Mouse (Mus musculus): ENCODE data around the gene Xrcc4. TPM values are rescaled to one million over a fixed set of nuclear protein-coding genes. Genes with fewer than 3 reads are reported as not detected.

The Xrcc4 gene
- polyA plus RNA-seq, 1 experiment from 2014 or later, result 20.0 TPM

- 47% methylated on average over 3 of the region's 3 CpGs for WGBS (ENCODE audit: insufficient replicate concordance)
- H3K4me1 ChIP-seq (ENCODE audit: control insufficient read depth, insufficient read depth, low read length), result no peaks in the 10 kb centered on the region
- no peak for ATAC-seq (replicated peaks; ENCODE audit: insufficient number of reproducible peaks, low FRiP score, low TSS enrichment)
These were observed 260.9 kb downstream of the Xrcc4 start for GRCm38 (mm10) chr13:89828429-89828970.

GRCm38 (mm10) chr13:89827838-89828237 lies 261.6 kb downstream of the Xrcc4 start:
- WGBS (ENCODE audit: insufficient replicate concordance), result 76% methylated on average over 2 of the region's 2 CpGs
- Histone ChIP-seq H3K27me3 (ENCODE audit: control insufficient read depth, insufficient read depth, low read length) (no peaks in the 10 kb centered on the region), H3K4me3 (ENCODE audit: low read depth, low read length) (no peak overlapping the region), H3K4me1 (ENCODE audit: control insufficient read depth, insufficient read depth, low read length) (no peaks in the 10 kb centered on the region), H3K9me3 (replicated peaks; ENCODE audit: control insufficient read depth, low read length) (no peaks in the 10 kb centered on the region), H3K9ac (ENCODE audit: low read depth, low read length) (no peak overlapping the region), H3K4me2 (no peak overlapping the region), H3K27ac (ENCODE audit: low read depth, low read length) (no peak overlapping the region), H3K36me3 (ENCODE audit: control insufficient read depth, insufficient read depth, low read length) (no peaks in the 10 kb centered on the region)
- no peak for ATAC-seq (replicated peaks; ENCODE audit: insufficient number of reproducible peaks, low FRiP score, low TSS enrichment)

More at GRCm38 (mm10) chr13:89828429-89828970, 260.9 kb downstream of the Xrcc4 start:
- no peak overlapping the region for H3K4me2 ChIP-seq
- H3K27ac ChIP-seq (ENCODE audit: low read depth, low read length), result no peak overlapping the region
- no peak overlapping the region for H3K4me3 ChIP-seq (ENCODE audit: low read depth, low read length)
- H3K9me3 ChIP-seq (replicated peaks; ENCODE audit: control insufficient read depth, low read length), result no peaks in the 10 kb centered on the region
- no peaks in the 10 kb centered on the region for H3K27me3 ChIP-seq (ENCODE audit: control insufficient read depth, insufficient read depth, low read length)
- no peak overlapping the region for H3K9ac ChIP-seq (ENCODE audit: low read depth, low read length)
- no peaks in the 10 kb centered on the region for H3K36me3 ChIP-seq (ENCODE audit: control insufficient read depth, insufficient read depth, low read length)

GRCm38 (mm10) chr13:89814543-89814942 lies 274.9 kb downstream of the Xrcc4 start:
- Histone ChIP-seq H3K4me2 (no peak overlapping the region), H3K9ac (ENCODE audit: low read depth, low read length) (no peak overlapping the region), H3K27me3 (ENCODE audit: control insufficient read depth, insufficient read depth, low read length) (no peaks in the 10 kb centered on the region), H3K36me3 (ENCODE audit: control insufficient read depth, insufficient read depth, low read length) (no peaks in the 10 kb centered on the region), H3K4me1 (ENCODE audit: control insufficient read depth, insufficient read depth, low read length) (no peaks in the 10 kb centered on the region), H3K9me3 (replicated peaks; ENCODE audit: control insufficient read depth, low read length) (no peaks in the 10 kb centered on the region), H3K4me3 (ENCODE audit: low read depth, low read length) (no peak overlapping the region), H3K27ac (ENCODE audit: low read depth, low read length) (no peak overlapping the region)
- WGBS (ENCODE audit: insufficient replicate concordance), result 83% methylated on average over 2 of the region's 2 CpGs
- ATAC-seq (replicated peaks; ENCODE audit: insufficient number of reproducible peaks, low FRiP score, low TSS enrichment), result no peak

GRCm38 (mm10) chr13:89812169-89812568 lies 277.2 kb downstream of the Xrcc4 start:
- no peak overlapping the region for H3K4me3 ChIP-seq (ENCODE audit: low read depth, low read length)
- ATAC-seq (replicated peaks; ENCODE audit: insufficient number of reproducible peaks, low FRiP score, low TSS enrichment), result no peak
- no peaks in the 10 kb centered on the region for H3K9me3 ChIP-seq (replicated peaks; ENCODE audit: control insufficient read depth, low read length)
- no peak overlapping the region for H3K4me2 ChIP-seq
- no peaks in the 10 kb centered on the region for H3K4me1 ChIP-seq (ENCODE audit: control insufficient read depth, insufficient read depth, low read length)
- H3K9ac ChIP-seq (ENCODE audit: low read depth, low read length), result no peak overlapping the region
- H3K27me3 ChIP-seq (ENCODE audit: control insufficient read depth, insufficient read depth, low read length), result no peaks in the 10 kb centered on the region
- no peaks in the 10 kb centered on the region for H3K36me3 ChIP-seq (ENCODE audit: control insufficient read depth, insufficient read depth, low read length)
- WGBS (ENCODE audit: insufficient replicate concordance), result 83% methylated on average over 2 of the region's 2 CpGs
- H3K27ac ChIP-seq (ENCODE audit: low read depth, low read length), result no peak overlapping the region

GRCm38 (mm10) chr13:89809024-89809423 lies 280.4 kb downstream of the Xrcc4 start:
- H3K4me2 ChIP-seq, result no peak overlapping the region
- no peak overlapping the region for H3K27ac ChIP-seq (ENCODE audit: low read depth, low read length)
- H3K27me3 ChIP-seq (ENCODE audit: control insufficient read depth, insufficient read depth, low read length), result no peaks in the 10 kb centered on the region
- no peaks in the 10 kb centered on the region for H3K36me3 ChIP-seq (ENCODE audit: control insufficient read depth, insufficient read depth, low read length)
- no peaks in the 10 kb centered on the region for H3K4me1 ChIP-seq (ENCODE audit: control insufficient read depth, insufficient read depth, low read length)
- no peak overlapping the region for H3K4me3 ChIP-seq (ENCODE audit: low read depth, low read length)
- H3K9me3 ChIP-seq (replicated peaks; ENCODE audit: control insufficient read depth, low read length), result no peaks in the 10 kb centered on the region
- H3K9ac ChIP-seq (ENCODE audit: low read depth, low read length), result no peak overlapping the region
- ATAC-seq (replicated peaks; ENCODE audit: insufficient number of reproducible peaks, low FRiP score, low TSS enrichment), result no peak

GRCm38 (mm10) chr13:89801901-89802300 lies 287.5 kb downstream of the Xrcc4 start:
- Histone ChIP-seq H3K9me3 (replicated peaks; ENCODE audit: control insufficient read depth, low read length) (no peaks in the 10 kb centered on the region), H3K36me3 (ENCODE audit: control insufficient read depth, insufficient read depth, low read length) (no peaks in the 10 kb centered on the region), H3K27me3 (ENCODE audit: control insufficient read depth, insufficient read depth, low read length) (no peaks in the 10 kb centered on the region), H3K9ac (ENCODE audit: low read depth, low read length) (no peak overlapping the region), H3K4me1 (ENCODE audit: control insufficient read depth, insufficient read depth, low read length) (no peaks in the 10 kb centered on the region), H3K4me3 (ENCODE audit: low read depth, low read length) (no peak overlapping the region), H3K27ac (ENCODE audit: low read depth, low read length) (no peak overlapping the region), H3K4me2 (no peak overlapping the region)
- ATAC-seq (replicated peaks; ENCODE audit: insufficient number of reproducible peaks, low FRiP score, low TSS enrichment), result no peak
- WGBS (ENCODE audit: insufficient replicate concordance), result 79% methylated on average over 2 of the region's 2 CpGs

GRCm38 (mm10) chr13:89797721-89798120 lies 291.7 kb downstream of the Xrcc4 start:
- H3K4me2 ChIP-seq, result no peak overlapping the region
- H3K4me1 ChIP-seq (ENCODE audit: control insufficient read depth, insufficient read depth, low read length), result no peaks in the 10 kb centered on the region
- no peaks in the 10 kb centered on the region for H3K9me3 ChIP-seq (replicated peaks; ENCODE audit: control insufficient read depth, low read length)
- 60% methylated on average over 3 of the region's 3 CpGs for WGBS (ENCODE audit: insufficient replicate concordance)
- ATAC-seq (replicated peaks; ENCODE audit: insufficient number of reproducible peaks, low FRiP score, low TSS enrichment), result no peak
- H3K36me3 ChIP-seq (ENCODE audit: control insufficient read depth, insufficient read depth, low read length), result no peaks in the 10 kb centered on the region
- no peak overlapping the region for H3K9ac ChIP-seq (ENCODE audit: low read depth, low read length)
- no peak overlapping the region for H3K4me3 ChIP-seq (ENCODE audit: low read depth, low read length)
- no peak overlapping the region for H3K27ac ChIP-seq (ENCODE audit: low read depth, low read length)
- no peaks in the 10 kb centered on the region for H3K27me3 ChIP-seq (ENCODE audit: control insufficient read depth, insufficient read depth, low read length)

- H3K9me3 ChIP-seq (replicated peaks; ENCODE audit: control insufficient read depth, low read length), result no peaks in the 10 kb centered on the region
- 58% methylated on average over 5 of the region's 5 CpGs for WGBS (ENCODE audit: insufficient replicate concordance)
- H3K4me2 ChIP-seq, result no peak overlapping the region
- no peaks in the 10 kb centered on the region for H3K36me3 ChIP-seq (ENCODE audit: control insufficient read depth, insufficient read depth, low read length)
- no peak overlapping the region for H3K9ac ChIP-seq (ENCODE audit: low read depth, low read length)
- H3K4me1 ChIP-seq (ENCODE audit: control insufficient read depth, insufficient read depth, low read length), result no peaks in the 10 kb centered on the region
- H3K27me3 ChIP-seq (ENCODE audit: control insufficient read depth, insufficient read depth, low read length), result no peaks in the 10 kb centered on the region
- ATAC-seq (replicated peaks; ENCODE audit: insufficient number of reproducible peaks, low FRiP score, low TSS enrichment), result no peak
- no peak overlapping the region for H3K27ac ChIP-seq (ENCODE audit: low read depth, low read length)
- H3K4me3 ChIP-seq (ENCODE audit: low read depth, low read length), result no peak overlapping the region
These were observed 297.9 kb downstream of the Xrcc4 start for GRCm38 (mm10) chr13:89791475-89791874.

- no peak overlapping the region for H3K4me3 ChIP-seq (ENCODE audit: low read depth, low read length)
- no peaks in the 10 kb centered on the region for H3K36me3 ChIP-seq (ENCODE audit: control insufficient read depth, insufficient read depth, low read length)
- 66% methylated on average over 2 of the region's 2 CpGs for WGBS (ENCODE audit: insufficient replicate concordance)
- no peak for ATAC-seq (replicated peaks; ENCODE audit: insufficient number of reproducible peaks, low FRiP score, low TSS enrichment)
- H3K9ac ChIP-seq (ENCODE audit: low read depth, low read length), result no peak overlapping the region
- H3K9me3 ChIP-seq (replicated peaks; ENCODE audit: control insufficient read depth, low read length), result no peaks in the 10 kb centered on the region
- H3K27ac ChIP-seq (ENCODE audit: low read depth, low read length), result no peak overlapping the region
- H3K4me2 ChIP-seq, result no peak overlapping the region
- H3K27me3 ChIP-seq (ENCODE audit: control insufficient read depth, insufficient read depth, low read length), result no peaks in the 10 kb centered on the region
- no peaks in the 10 kb centered on the region for H3K4me1 ChIP-seq (ENCODE audit: control insufficient read depth, insufficient read depth, low read length)
These were observed 306.5 kb downstream of the Xrcc4 start for GRCm38 (mm10) chr13:89782886-89783285.

All from heart, embryonic 11.5 days (tissue).